Mouse (Mus musculus): Measurements from ENCODE around the gene Gm11555. TPM values are rescaled to one million over a fixed set of nuclear protein-coding genes. Genes with fewer than 3 reads are reported as not detected.
"Not testable (repeated sequence)": the region's sequence is repeated elsewhere in the genome, so short reads cannot be mapped to it uniquely, and the experiment has no call there.

Gene Gm11555
- not detected in 2 replicates for polyA plus RNA-seq (2015; fragmentation: Nextera tagmentation; extraction: Ambion mirVana)

- Histone ChIP-seq H3K9me3 (ENCODE audit: control insufficient read depth, low read length) (no peaks in the 10 kb centered on the region), H3K9ac (replicated peaks; ENCODE audit: low read depth, low read length) (no peak within 1 kb of the TSS), H3K4me2 (ENCODE audit: low read length) (no peak within 1 kb of the TSS), H3K4me1 (replicated peaks; ENCODE audit: control insufficient read depth, insufficient read depth, low read length) (no peaks in the 10 kb centered on the region), H3K27ac (ENCODE audit: low read length) (no peak within 1 kb of the TSS), H3K36me3 (ENCODE audit: control insufficient read depth, insufficient read depth) (no peaks in the 10 kb centered on the region), H3K27me3 (replicated peaks; ENCODE audit: control insufficient read depth, insufficient read depth, low read length) (no peaks in the 10 kb centered on the region), H3K4me3 (replicated peaks; ENCODE audit: low read length) (no peak within 1 kb of the TSS)
- no peak for ATAC-seq
- WGBS: 83% methylated on average over 2 of the region's 2 CpGs
These were observed at the start of gene Gm11555 for GRCm38 (mm10) chr11:99650136-99650535. Gene Gm11555, minus strand, starts transcription at chr11:99650236.

DNA sequence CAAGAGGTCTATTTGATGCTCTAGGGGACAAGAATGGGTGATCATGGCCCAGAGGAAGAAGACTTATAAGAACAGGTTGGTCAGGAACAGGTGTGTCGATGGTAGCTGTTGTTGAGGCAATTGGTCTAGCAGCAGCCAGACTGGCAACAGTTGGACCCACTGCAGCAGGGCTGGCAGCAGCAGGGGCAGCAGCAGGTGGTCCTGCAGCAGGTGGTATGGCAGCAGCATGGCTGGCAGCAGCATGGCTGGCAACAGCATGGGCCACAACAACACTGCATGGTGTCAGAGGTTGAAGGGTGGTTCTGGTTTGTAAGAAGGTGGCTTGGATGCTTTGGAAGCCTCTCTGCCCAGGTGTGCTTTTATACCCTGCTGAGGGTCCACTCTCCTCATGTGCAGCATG lies 40.4 kb upstream of the Gm11555 start, which contains the start of gene Gm14190:
Gm14190 (minus strand) TSS at position 278 of the 400 bp plus-strand sequence.
- no peaks in the 10 kb centered on the region for H3K27me3 ChIP-seq (replicated peaks; ENCODE audit: control insufficient read depth, insufficient read depth, low read length)
- no peaks in the 10 kb centered on the region for H3K4me1 ChIP-seq (replicated peaks; ENCODE audit: control insufficient read depth, insufficient read depth, low read length)
- ATAC-seq: no peak
- no peak within 1 kb of the TSS for H3K27ac ChIP-seq (ENCODE audit: low read length)
- no peak within 1 kb of the TSS for H3K9ac ChIP-seq (replicated peaks; ENCODE audit: low read depth, low read length)
- no peak within 1 kb of the TSS for H3K4me2 ChIP-seq (ENCODE audit: low read length)
- no peaks in the 10 kb centered on the region for H3K36me3 ChIP-seq (ENCODE audit: control insufficient read depth, insufficient read depth)
- 84% methylated on average over 1 of the region's 1 CpGs for WGBS
- no peak within 1 kb of the TSS for H3K4me3 ChIP-seq (replicated peaks; ENCODE audit: low read length)
- no peaks in the 10 kb centered on the region for H3K9me3 ChIP-seq (ENCODE audit: control insufficient read depth, low read length)

DNA sequence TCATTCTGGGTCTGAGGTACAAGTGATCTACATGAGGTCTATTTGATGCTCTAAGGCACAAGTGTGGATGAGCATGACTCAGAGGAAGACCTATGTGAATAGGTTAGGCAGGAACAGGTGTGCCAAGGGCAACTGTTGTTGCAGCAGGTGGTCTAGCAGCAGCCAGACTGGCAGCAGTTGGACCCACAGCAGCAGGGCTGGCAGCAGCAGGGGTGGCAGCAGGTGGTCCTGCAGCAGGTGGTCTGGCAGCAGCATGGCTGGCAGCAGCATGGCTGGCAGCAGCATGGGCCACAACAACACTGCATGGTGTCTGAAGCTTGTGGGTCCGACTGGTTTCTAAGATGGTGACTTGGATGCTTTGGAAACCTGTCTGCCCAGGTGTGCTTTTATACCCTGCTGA lies 35.2 kb upstream of the Gm11555 start:
- not testable (repeated sequence) for H3K4me2 ChIP-seq (ENCODE audit: low read length); H3K4me3 ChIP-seq (replicated peaks; ENCODE audit: low read length); H3K36me3 ChIP-seq (ENCODE audit: control insufficient read depth, insufficient read depth); H3K9ac ChIP-seq (replicated peaks; ENCODE audit: low read depth, low read length); H3K27ac ChIP-seq (ENCODE audit: low read length); H3K4me1 ChIP-seq (replicated peaks; ENCODE audit: control insufficient read depth, insufficient read depth, low read length); H3K9me3 ChIP-seq (ENCODE audit: control insufficient read depth, low read length); ATAC-seq; H3K27me3 ChIP-seq (replicated peaks; ENCODE audit: control insufficient read depth, insufficient read depth, low read length)
- WGBS: 82% methylated on average over 1 of the region's 1 CpGs

GRCm38 (mm10) chr11:99683481-99683880 lies 33.4 kb upstream of the Gm11555 start:
- H3K4me2 ChIP-seq (ENCODE audit: low read length): no peak overlapping the region
- H3K9me3 ChIP-seq (ENCODE audit: control insufficient read depth, low read length): no peaks in the 10 kb centered on the region
- WGBS: 91% methylated on average over 2 of the region's 2 CpGs
- ATAC-seq: no peak
- no peaks in the 10 kb centered on the region for H3K27me3 ChIP-seq (replicated peaks; ENCODE audit: control insufficient read depth, insufficient read depth, low read length)
- H3K27ac ChIP-seq (ENCODE audit: low read length): no peak overlapping the region
- H3K4me3 ChIP-seq (replicated peaks; ENCODE audit: low read length): no peak overlapping the region
- no peak overlapping the region for H3K9ac ChIP-seq (replicated peaks; ENCODE audit: low read depth, low read length)
- H3K4me1 ChIP-seq (replicated peaks; ENCODE audit: control insufficient read depth, insufficient read depth, low read length): no peaks in the 10 kb centered on the region
- no peaks in the 10 kb centered on the region for H3K36me3 ChIP-seq (ENCODE audit: control insufficient read depth, insufficient read depth)

- H3K4me2 ChIP-seq (ENCODE audit: low read length): no peak within 1 kb of the TSS
These were observed 15.8 kb upstream of the Gm11555 start, which contains the start of gene Krtap4-6 for GRCm38 (mm10) chr11:99665860-99666259. Gene Krtap4-6, minus strand, starts transcription at chr11:99665960.

GRCm38 (mm10) chr11:99662802-99663201 lies 12.8 kb upstream of the Gm11555 start:
- H3K4me1 ChIP-seq (replicated peaks; ENCODE audit: control insufficient read depth, insufficient read depth, low read length): no peaks in the 10 kb centered on the region
- 85% methylated on average over 10 of the region's 10 CpGs for WGBS
- no peak overlapping the region for H3K9ac ChIP-seq (replicated peaks; ENCODE audit: low read depth, low read length)
- no peak overlapping the region for H3K4me3 ChIP-seq (replicated peaks; ENCODE audit: low read length)
- no peak overlapping the region for H3K4me2 ChIP-seq (ENCODE audit: low read length)
- H3K9me3 ChIP-seq (ENCODE audit: control insufficient read depth, low read length): no peaks in the 10 kb centered on the region
- H3K36me3 ChIP-seq (ENCODE audit: control insufficient read depth, insufficient read depth): no peaks in the 10 kb centered on the region
- H3K27ac ChIP-seq (ENCODE audit: low read length): no peak overlapping the region
- no peaks in the 10 kb centered on the region for H3K27me3 ChIP-seq (replicated peaks; ENCODE audit: control insufficient read depth, insufficient read depth, low read length)
- no peak for ATAC-seq

More at GRCm38 (mm10) chr11:99665860-99666259, 15.8 kb upstream of the Gm11555 start, which contains the start of gene Krtap4-6:
- ATAC-seq: no peak
- no peak within 1 kb of the TSS for H3K9ac ChIP-seq (replicated peaks; ENCODE audit: low read depth, low read length)
- no peaks in the 10 kb centered on the region for H3K9me3 ChIP-seq (ENCODE audit: control insufficient read depth, low read length)
- H3K4me1 ChIP-seq (replicated peaks; ENCODE audit: control insufficient read depth, insufficient read depth, low read length): no peaks in the 10 kb centered on the region
- H3K36me3 ChIP-seq (ENCODE audit: control insufficient read depth, insufficient read depth): no peaks in the 10 kb centered on the region
- no peaks in the 10 kb centered on the region for H3K27me3 ChIP-seq (replicated peaks; ENCODE audit: control insufficient read depth, insufficient read depth, low read length)
- no peak within 1 kb of the TSS for H3K27ac ChIP-seq (ENCODE audit: low read length)
- H3K4me3 ChIP-seq (replicated peaks; ENCODE audit: low read length): no peak within 1 kb of the TSS

GRCm38 (mm10) chr11:99659256-99659655 lies 9.2 kb upstream of the Gm11555 start:
- Histone ChIP-seq H3K27me3 (replicated peaks; ENCODE audit: control insufficient read depth, insufficient read depth, low read length) (no peaks in the 10 kb centered on the region), H3K4me3 (replicated peaks; ENCODE audit: low read length) (no peak overlapping the region), H3K9me3 (ENCODE audit: control insufficient read depth, low read length) (no peaks in the 10 kb centered on the region), H3K4me1 (replicated peaks; ENCODE audit: control insufficient read depth, insufficient read depth, low read length) (no peaks in the 10 kb centered on the region), H3K27ac (ENCODE audit: low read length) (no peak overlapping the region), H3K9ac (replicated peaks; ENCODE audit: low read depth, low read length) (no peak overlapping the region), H3K36me3 (ENCODE audit: control insufficient read depth, insufficient read depth) (no peaks in the 10 kb centered on the region), H3K4me2 (ENCODE audit: low read length) (no peak overlapping the region)
- 86% methylated on average over 4 of the region's 4 CpGs for WGBS
- ATAC-seq: no peak

DNA sequence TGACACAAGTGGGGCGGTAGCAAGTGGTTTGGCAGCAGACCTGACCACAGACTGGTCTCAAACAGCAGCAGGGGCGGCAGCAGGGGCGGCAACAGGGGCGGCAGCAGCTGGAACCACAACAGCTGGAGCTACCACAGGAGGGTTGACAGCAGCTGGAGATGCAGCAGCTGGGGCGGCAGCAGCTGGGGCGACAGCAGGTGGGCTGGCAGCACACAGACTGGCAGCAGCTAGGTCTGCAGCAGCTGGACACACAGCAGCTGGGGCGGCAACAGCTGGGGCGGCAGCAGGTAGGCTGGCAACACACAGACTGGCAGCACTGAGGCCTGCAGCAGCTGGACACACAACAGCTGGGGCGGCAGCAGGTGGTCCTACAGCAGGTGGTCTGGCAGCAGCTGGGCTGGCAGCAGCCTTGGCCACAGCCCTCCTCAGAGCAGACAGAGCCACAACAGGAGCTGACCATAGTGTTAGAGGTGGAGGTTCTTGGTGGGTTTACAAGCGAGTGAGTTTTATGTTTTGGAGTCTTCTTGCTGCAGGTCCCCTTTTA lies 8.5 kb upstream of the Gm11555 start, which contains the start of gene Gm11563:
Gm11563 (minus strand) TSS at position 494 of the 544 bp plus-strand sequence.
- not testable (repeated sequence) for H3K27me3 ChIP-seq (replicated peaks; ENCODE audit: control insufficient read depth, insufficient read depth, low read length); H3K36me3 ChIP-seq (ENCODE audit: control insufficient read depth, insufficient read depth); ATAC-seq; H3K9me3 ChIP-seq (ENCODE audit: control insufficient read depth, low read length); H3K4me3 ChIP-seq (replicated peaks; ENCODE audit: low read length); H3K9ac ChIP-seq (replicated peaks; ENCODE audit: low read depth, low read length); H3K4me1 ChIP-seq (replicated peaks; ENCODE audit: control insufficient read depth, insufficient read depth, low read length); H3K4me2 ChIP-seq (ENCODE audit: low read length); H3K27ac ChIP-seq (ENCODE audit: low read length)
- WGBS: 74% methylated on average over 10 of the region's 10 CpGs

DNA sequence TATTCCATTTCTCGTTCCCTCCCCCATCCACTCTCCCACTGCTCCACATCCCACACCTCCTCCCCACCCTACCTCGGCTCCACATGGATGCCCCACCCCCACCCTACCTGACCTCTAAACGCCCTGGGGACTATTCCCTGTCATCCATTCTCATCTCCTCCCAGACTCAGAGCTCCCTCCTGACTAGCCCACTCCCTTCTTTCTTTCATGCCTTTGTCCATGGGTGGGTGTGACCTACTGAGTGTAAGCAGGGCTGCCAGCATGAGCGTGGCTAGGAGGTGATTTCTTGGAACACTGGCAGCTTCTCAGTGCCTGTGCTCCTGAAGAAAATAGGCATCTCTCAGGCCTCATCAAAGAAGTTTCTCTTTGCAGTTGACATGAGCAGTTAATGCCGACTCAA lies 7.0 kb upstream of the Gm11555 start:
- no peak overlapping the region for H3K27ac ChIP-seq (ENCODE audit: low read length)
- H3K4me2 ChIP-seq (ENCODE audit: low read length): no peak overlapping the region
- H3K27me3 ChIP-seq (replicated peaks; ENCODE audit: control insufficient read depth, insufficient read depth, low read length): no peaks in the 10 kb centered on the region
- ATAC-seq: no peak
- no peaks in the 10 kb centered on the region for H3K4me1 ChIP-seq (replicated peaks; ENCODE audit: control insufficient read depth, insufficient read depth, low read length)
- H3K36me3 ChIP-seq (ENCODE audit: control insufficient read depth, insufficient read depth): no peaks in the 10 kb centered on the region
- H3K9me3 ChIP-seq (ENCODE audit: control insufficient read depth, low read length): no peaks in the 10 kb centered on the region
- H3K9ac ChIP-seq (replicated peaks; ENCODE audit: low read depth, low read length): no peak overlapping the region
- WGBS: 45% methylated on average over 5 of the region's 5 CpGs
- no peak overlapping the region for H3K4me3 ChIP-seq (replicated peaks; ENCODE audit: low read length)

GRCm38 (mm10) chr11:99646444-99646843 lies 3.6 kb downstream of the Gm11555 start:
- 82% methylated on average over 15 of the region's 15 CpGs for WGBS
- Histone ChIP-seq H3K9me3 (ENCODE audit: control insufficient read depth, low read length) (no peaks in the 10 kb centered on the region), H3K9ac (replicated peaks; ENCODE audit: low read depth, low read length) (no peak overlapping the region), H3K4me1 (replicated peaks; ENCODE audit: control insufficient read depth, insufficient read depth, low read length) (no peaks in the 10 kb centered on the region), H3K36me3 (ENCODE audit: control insufficient read depth, insufficient read depth) (no peaks in the 10 kb centered on the region), H3K4me3 (replicated peaks; ENCODE audit: low read length) (no peak overlapping the region), H3K4me2 (ENCODE audit: low read length) (no peak overlapping the region), H3K27ac (ENCODE audit: low read length) (no peak overlapping the region), H3K27me3 (replicated peaks; ENCODE audit: control insufficient read depth, insufficient read depth, low read length) (no peaks in the 10 kb centered on the region)
- no peak for ATAC-seq
